Mouse (Mus musculus) heart, postnatal 0 days (tissue): ENCODE results near the gene Pdzrn4. TPM values are rescaled to one million over a fixed set of nuclear protein-coding genes. Genes with fewer than 3 reads are reported as not detected.

ENCODE experiments used
- ATAC-seq: fragments of 200-750 bp; cut with Nextera tagmentation; 2 replicates; pipeline ENCODE4 v1.8.0; 2017; ENCODE audit warnings: low read depth, moderate number of reproducible peaks, moderate library complexity; ENCODE audit not compliant: insufficient read depth
- DNase-seq: peaks from one replicate; pipeline ENCODE4 v3.0.0-alpha.2; 2016; ENCODE audit warnings: low spot score
- H3K27ac ChIP-seq: fragments of 300-500 bp; sonication (generic); 2 replicates; pipeline ENCODE4 v1.5.1; 2014; ENCODE audit warnings: low read depth, mild to moderate bottlenecking
- H3K27me3 ChIP-seq: fragments of 300-500 bp; sonication (generic); 2 replicates; pipeline ENCODE4 v1.6.1; 2014; ENCODE audit warnings: low read length, mixed read lengths; ENCODE audit not compliant: control insufficient read depth, insufficient read depth
- H3K36me3 ChIP-seq: fragments of 300-500 bp; sonication (generic); replicated peaks from 2 replicates; pipeline ENCODE4 v1.6.1; 2014; ENCODE audit warnings: low read length, mixed read lengths; ENCODE audit not compliant: control insufficient read depth, insufficient read depth
- H3K4me1 ChIP-seq: fragments of 300-500 bp; sonication (generic); 2 replicates; pipeline ENCODE4 v1.6.1; 2014; ENCODE audit warnings: antibody characterized with exemption; ENCODE audit not compliant: control insufficient read depth, insufficient read depth
- H3K4me2 ChIP-seq: fragments of 300-500 bp; sonication (generic); 2 replicates; pipeline ENCODE4 v1.6.1; 2014; ENCODE audit warnings: low read depth, mild to moderate bottlenecking, low read length, moderate library complexity
- H3K4me3 ChIP-seq: fragments of 300-500 bp; sonication (generic); 2 replicates; pipeline ENCODE4 v1.5.1; 2014; ENCODE audit warnings: low read depth, low read length
- H3K9ac ChIP-seq: fragments of 300-500 bp; sonication (generic); replicated peaks from 2 replicates; pipeline ENCODE4 v1.6.1; 2014; ENCODE audit warnings: low read depth, low read length, mixed read lengths
- H3K9me3 ChIP-seq: fragments of 300-500 bp; sonication (generic); replicated peaks from 2 replicates; pipeline ENCODE4 v1.6.1; 2016; ENCODE audit warnings: low read length; ENCODE audit not compliant: control insufficient read depth
- CTCF ChIP-seq: IDR thresholded peaks from 2 replicates; pipeline ENCODE4 v1.5.1; 2016; ENCODE audit warnings: antibody characterized with exemption, control low read depth, low read depth
- EP300 ChIP-seq: IDR thresholded peaks from 2 replicates; pipeline ENCODE4 v1.6.1; 2016; ENCODE audit warnings: antibody characterized with exemption, low read depth
- WGBS: fragments of 180-500 bp; shearing (Covaris S2); extraction: QIAGEN DNeasy Blood & Tissue Kit; methylation state at CpG from one replicate; pipeline ENCODE4 v1.1.7; 2014; 5-methylcytosine and 5-hydroxymethylcytosine counted together
- polyA plus RNA-seq: library from polyadenylated mRNA; unstranded; fragments of >200 nt; fragmentation: Nextera tagmentation; extraction: Ambion mirVana; gene quantifications from 2 replicates; pipeline ENCODE4 v1.2.1, GENCODE M21; 2015
- total RNA-seq: library from RNA; depleted of rRNA; stranded (reverse); fragments of >200 nt; gene quantifications from 2 replicates; pipeline ENCODE4 v1.2.3, GENCODE M21; 2014; ENCODE audit warnings: low replicate concordance

The Pdzrn4 gene
- total and polyA plus RNA-seq, 2 experiments from 2014 or later = 0.46 to 3.1 TPM

- no peak overlapping the region for H3K4me3 ChIP-seq
- DNase-seq (no peak), ATAC-seq (no peak)
- no peak overlapping the region for H3K27ac ChIP-seq
- no peaks in the 10 kb centered on the region for H3K27me3 ChIP-seq
- no peak overlapping the region for H3K4me2 ChIP-seq
- H3K4me1 ChIP-seq = no peaks in the 10 kb centered on the region
- WGBS = 87% methylated on average over 6 of the region's 6 CpGs
- no peak overlapping the region for H3K9ac ChIP-seq
- H3K9me3 ChIP-seq = no peaks in the 10 kb centered on the region
- no peaks in the 10 kb centered on the region for H3K36me3 ChIP-seq
- TF ChIP-seq CTCF = no peak
- no peak for TF ChIP-seq EP300
These were observed 19.5 kb downstream of the Pdzrn4 start for GRCm38 (mm10) chr15:92416141-92416540.

- H3K9ac ChIP-seq = no peak overlapping the region
- 53% methylated on average over 7 of the region's 7 CpGs for WGBS
- H3K36me3 ChIP-seq = no peaks in the 10 kb centered on the region
- H3K9me3 ChIP-seq = no peaks in the 10 kb centered on the region
- H3K27me3 ChIP-seq = no peaks in the 10 kb centered on the region
- no peaks in the 10 kb centered on the region for H3K4me1 ChIP-seq
- no peak overlapping the region for H3K4me2 ChIP-seq
- no peak overlapping the region for H3K4me3 ChIP-seq
- H3K27ac ChIP-seq = no peak overlapping the region
- TF ChIP-seq EP300 (no peak), CTCF (no peak)
- no peak for DNase-seq
- ATAC-seq = no peak
These were observed 20.0 kb downstream of the Pdzrn4 start for GRCm38 (mm10) chr15:92416658-92417057.

DNA sequence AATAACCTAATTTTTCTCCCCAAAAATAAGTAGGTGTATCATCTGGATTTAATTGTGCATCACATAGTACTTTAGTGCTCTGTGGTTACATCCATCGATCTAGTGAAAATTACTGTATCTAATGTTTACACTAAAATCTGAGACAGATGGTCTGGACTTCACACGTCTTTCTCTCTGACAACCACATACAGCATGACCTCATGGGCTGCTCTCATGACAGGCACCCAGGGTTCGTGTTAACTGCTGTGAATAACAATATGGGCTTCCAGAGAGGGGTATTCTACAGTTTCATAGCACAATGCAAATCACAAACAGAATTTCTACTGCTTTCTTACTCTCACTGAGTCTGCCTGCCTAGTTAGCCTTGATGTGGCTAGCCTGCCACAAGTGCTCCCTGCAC, 20.4 kb downstream of the Pdzrn4 start:
- Histone ChIP-seq H3K4me1 (no peaks in the 10 kb centered on the region), H3K4me2 (no peak overlapping the region), H3K9ac (no peak overlapping the region), H3K9me3 (no peaks in the 10 kb centered on the region), H3K27me3 (no peaks in the 10 kb centered on the region), H3K4me3 (no peak overlapping the region), H3K36me3 (no peaks in the 10 kb centered on the region), H3K27ac (no peak overlapping the region)
- ATAC-seq (no peak), DNase-seq (no peak)
- TF ChIP-seq CTCF (no peak), EP300 (no peak)
- WGBS = 55% methylated on average over 3 of the region's 3 CpGs

DNA sequence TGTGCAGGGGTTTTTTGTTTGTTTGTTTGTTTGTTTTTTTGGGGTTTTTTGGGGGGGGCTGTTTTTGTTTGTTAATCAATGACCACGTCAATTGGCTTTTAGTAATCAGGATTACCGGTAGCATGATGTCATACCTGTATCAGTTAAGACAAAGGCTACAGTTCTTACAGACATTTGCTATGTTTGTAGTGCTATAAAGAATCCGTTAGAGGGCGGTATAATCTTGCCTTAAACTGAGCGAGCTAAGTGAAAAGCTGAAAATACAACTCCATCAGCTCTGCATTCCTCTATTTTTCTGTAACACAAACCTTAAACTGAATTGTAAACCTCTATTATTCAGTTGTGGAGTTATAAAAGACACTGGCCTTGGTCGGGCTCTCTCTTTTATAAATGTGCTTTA, 37.9 kb downstream of the Pdzrn4 start:
- 5% methylated on average over 6 of the region's 6 CpGs for WGBS
- no peak overlapping the region for H3K4me3 ChIP-seq
- H3K4me1 ChIP-seq = no peaks in the 10 kb centered on the region
- no peak overlapping the region for H3K4me2 ChIP-seq
- peak; percentile 19 for DNase-seq
- ATAC-seq = no peak
- TF ChIP-seq CTCF = peak; percentile 63
- no peak for TF ChIP-seq EP300
- no peaks in the 10 kb centered on the region for H3K27me3 ChIP-seq
- no peaks in the 10 kb centered on the region for H3K36me3 ChIP-seq
- no peak overlapping the region for H3K9ac ChIP-seq
- H3K27ac ChIP-seq = no peak overlapping the region
- H3K9me3 ChIP-seq = no peaks in the 10 kb centered on the region

GRCm38 (mm10) chr15:92435306-92435705, 38.6 kb downstream of the Pdzrn4 start:
- H3K4me3 ChIP-seq = no peak overlapping the region
- no peaks in the 10 kb centered on the region for H3K4me1 ChIP-seq
- TF ChIP-seq CTCF (no peak), EP300 (no peak)
- no peaks in the 10 kb centered on the region for H3K9me3 ChIP-seq
- H3K9ac ChIP-seq = no peak overlapping the region
- 62% methylated on average over 4 of the region's 4 CpGs for WGBS
- H3K36me3 ChIP-seq = no peaks in the 10 kb centered on the region
- DNase-seq = no peak
- no peak for ATAC-seq
- H3K27me3 ChIP-seq = no peaks in the 10 kb centered on the region
- no peak overlapping the region for H3K4me2 ChIP-seq
- H3K27ac ChIP-seq = no peak overlapping the region

GRCm38 (mm10) chr15:92441630-92442180, 45.0 kb downstream of the Pdzrn4 start:
- TF ChIP-seq CTCF (no peak), EP300 (no peak)
- no peaks in the 10 kb centered on the region for H3K36me3 ChIP-seq
- H3K4me2 ChIP-seq = no peak overlapping the region
- H3K9me3 ChIP-seq = no peaks in the 10 kb centered on the region
- no peak overlapping the region for H3K4me3 ChIP-seq
- no peaks in the 10 kb centered on the region for H3K27me3 ChIP-seq
- no peak overlapping the region for H3K27ac ChIP-seq
- DNase-seq = no peak
- no peak for ATAC-seq
- H3K4me1 ChIP-seq = no peaks in the 10 kb centered on the region
- WGBS = 78% methylated on average over 19 of the region's 19 CpGs
- no peak overlapping the region for H3K9ac ChIP-seq
